Mouse (Mus musculus) adrenal gland, adult (tissue): ENCODE measurements at regions not wholly inside any gene's neighbourhood (a gene's known extent, or its start where the extent isn't known, plus 50 kb on each side); places are given as distances from the start of the nearest gene placed in this dataset.

Experiments used
- DNase-seq, 2 experiments: peaks; one replicate each; pipeline ENCODE4 v3.0.0; 2022 to 2023; ENCODE audit warnings: low spot score in 1 of 2; ENCODE audit not compliant: inconsistent age in 2 of 2

DNA sequence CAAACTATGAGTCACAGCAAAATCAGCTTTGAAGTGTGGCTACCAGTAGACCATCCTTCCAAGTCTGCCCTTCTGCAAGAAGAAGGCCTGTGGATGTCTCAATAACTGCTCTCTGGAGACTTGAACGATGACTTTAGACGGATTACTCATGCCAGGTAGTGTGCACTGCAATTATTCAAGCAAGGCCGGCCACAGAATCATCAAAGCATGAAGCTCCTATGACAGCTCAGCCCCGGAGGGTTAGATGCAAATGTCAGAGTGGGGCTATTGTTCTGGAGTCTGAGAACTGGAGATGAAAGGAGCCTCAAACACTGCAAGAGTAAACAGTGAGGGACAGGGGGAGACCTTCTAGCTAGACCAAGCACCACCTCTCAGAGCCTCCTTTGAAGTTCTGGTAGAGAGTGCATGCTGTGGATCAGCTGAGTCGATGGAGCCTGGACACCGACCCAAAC, 173.8 kb upstream of the Dmrta1 start:
- peak; percentile 16 to 66 for DNase-seq

GRCm38 (mm10) chr4:89500232-89500631, 179.0 kb upstream of the Dmrta1 start:
- DNase-seq = no peak

GRCm38 (mm10) chr4:89490947-89491346, 180.1 kb upstream of the Cdkn2b start:
- DNase-seq = no peak

- no peak for DNase-seq
These were observed 176.8 kb upstream of the Cdkn2b start for GRCm38 (mm10) chr4:89487416-89488165.

- DNase-seq = no peak
These were observed 176.1 kb upstream of the Cdkn2b start for GRCm38 (mm10) chr4:89486963-89487362.

DNA sequence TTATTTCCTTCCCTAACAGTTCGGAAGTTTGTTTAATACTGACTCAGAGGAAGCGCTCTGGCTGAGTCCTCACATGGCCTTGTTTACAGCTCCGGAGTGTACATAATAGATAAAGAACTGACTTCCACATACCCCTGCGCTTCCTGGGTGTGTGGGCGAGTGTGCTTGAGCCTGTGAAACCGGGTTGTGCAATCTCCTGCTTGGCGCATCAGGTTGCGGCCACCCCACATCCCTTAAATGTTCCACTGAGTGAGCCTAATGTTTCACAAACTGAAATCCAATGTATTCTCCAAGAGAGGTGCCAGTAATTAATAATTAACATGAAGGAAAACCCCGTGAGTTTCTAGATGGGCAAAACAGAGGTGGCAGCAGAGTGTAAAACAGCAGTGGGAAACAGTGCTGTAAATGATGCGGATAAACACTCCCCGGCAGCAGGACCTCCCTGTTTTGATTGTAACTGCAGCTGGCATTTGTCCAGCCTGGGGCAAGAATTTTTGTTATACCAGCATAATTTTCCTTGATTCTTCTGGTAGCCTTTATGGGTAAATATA, 175.2 kb upstream of the Cdkn2b start:
- DNase-seq = peak; percentile 28 to 67

DNA sequence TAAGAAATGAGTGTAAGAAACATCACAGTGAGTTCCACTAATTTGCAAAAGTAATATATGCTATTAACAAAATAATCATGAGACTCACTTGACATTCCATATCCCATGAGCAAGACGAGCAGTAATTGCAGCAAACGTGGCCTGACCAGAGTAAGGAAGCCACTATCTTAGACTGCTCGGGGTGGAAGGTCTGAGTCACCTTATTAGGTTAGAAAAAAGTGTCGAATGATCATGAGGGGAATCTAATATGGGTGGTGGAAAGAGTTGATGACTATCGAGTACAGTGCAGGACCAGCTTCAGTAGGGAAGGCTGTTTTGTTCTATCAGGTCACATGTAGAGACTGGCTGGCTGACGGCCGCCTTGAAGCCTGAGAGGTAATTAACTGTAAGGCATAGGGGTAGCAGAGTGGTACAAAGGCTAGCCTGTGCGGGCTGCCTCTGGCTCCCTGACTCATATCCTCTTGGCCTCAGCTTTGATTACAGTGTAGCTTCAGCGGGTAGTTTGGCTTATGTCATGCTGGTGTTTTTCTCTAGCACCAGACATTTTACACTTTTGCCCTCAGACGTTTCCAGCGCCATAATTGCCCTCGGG, 167.9 kb upstream of the Cdkn2b start:
- DNase-seq = peak in 1 of 2 experiments; percentile 26

GRCm38 (mm10) chr4:89475848-89476247, 165.0 kb upstream of the Cdkn2b start:
- DNase-seq = peak; percentile 58 to 87

GRCm38 (mm10) chr4:89474836-89475541, 164.2 kb upstream of the Cdkn2b start:
- peak in 1 of 2 experiments; percentile 51 for DNase-seq

DNA sequence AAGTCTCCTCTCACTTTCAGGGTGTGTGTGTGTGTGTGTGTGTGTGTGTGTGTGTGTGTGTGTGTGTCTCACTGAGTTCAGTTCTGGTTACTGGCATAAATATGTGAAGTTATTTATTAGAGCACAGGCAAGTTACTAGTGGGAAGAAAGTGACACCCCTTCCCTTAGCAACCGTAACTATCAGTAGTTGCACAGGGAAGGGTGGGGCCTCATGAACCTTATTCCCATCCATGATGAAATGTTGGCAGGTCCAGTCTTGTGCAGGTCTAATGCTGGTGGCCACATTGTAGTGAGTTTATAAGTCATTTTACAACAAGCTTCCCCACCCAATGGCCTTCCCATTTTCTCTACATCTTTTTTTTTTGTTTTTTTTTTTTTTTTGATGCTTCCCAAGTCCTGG, 160.6 kb upstream of the Cdkn2b start:
- DNase-seq = no peak

DNA sequence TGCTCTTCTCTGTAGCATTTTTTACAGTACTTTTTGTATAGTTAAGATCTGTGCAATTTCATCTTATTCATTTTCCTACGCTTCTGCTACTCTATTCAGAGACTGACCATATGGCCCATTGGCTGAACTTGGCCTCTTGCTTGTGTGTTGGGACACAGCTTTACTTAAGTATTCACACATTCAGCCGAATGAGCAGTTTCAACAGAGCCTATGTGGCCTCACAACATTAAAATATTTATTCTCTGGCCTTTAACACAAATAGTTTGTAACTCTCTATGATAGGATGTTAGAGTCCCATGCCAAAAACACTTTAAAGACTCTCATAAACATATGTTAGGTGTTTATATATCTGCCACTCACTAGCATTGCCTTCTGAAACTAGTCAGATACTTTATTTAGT, 159.9 kb upstream of the Cdkn2b start:
- DNase-seq = no peak

DNA sequence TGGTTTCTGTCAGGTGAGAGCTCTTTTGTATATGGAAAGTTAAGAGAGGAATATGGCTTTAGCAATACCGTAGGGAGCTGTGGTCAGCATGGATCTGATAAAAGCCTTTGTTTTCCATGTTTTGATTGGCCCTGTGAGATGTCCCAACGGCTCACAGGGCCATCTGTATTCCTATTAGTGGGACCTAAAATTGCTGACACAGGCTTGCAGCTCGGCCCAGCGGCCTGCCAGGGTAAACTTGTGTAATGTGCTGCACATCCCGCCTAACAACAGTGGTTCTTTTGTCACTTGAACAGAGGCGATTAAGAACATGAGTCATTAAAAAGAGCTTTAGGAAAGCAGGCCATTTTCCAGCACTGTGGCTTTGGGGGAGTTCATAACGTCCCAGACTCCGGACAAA, 159.0 kb upstream of the Cdkn2b start:
- DNase-seq = peak in 1 of 2 experiments; percentile 55

GRCm38 (mm10) chr4:89469406-89469805, 158.6 kb upstream of the Cdkn2b start:
- DNase-seq = no peak

GRCm38 (mm10) chr4:89466766-89467165, 155.9 kb upstream of the Cdkn2b start:
- DNase-seq = no peak

DNA sequence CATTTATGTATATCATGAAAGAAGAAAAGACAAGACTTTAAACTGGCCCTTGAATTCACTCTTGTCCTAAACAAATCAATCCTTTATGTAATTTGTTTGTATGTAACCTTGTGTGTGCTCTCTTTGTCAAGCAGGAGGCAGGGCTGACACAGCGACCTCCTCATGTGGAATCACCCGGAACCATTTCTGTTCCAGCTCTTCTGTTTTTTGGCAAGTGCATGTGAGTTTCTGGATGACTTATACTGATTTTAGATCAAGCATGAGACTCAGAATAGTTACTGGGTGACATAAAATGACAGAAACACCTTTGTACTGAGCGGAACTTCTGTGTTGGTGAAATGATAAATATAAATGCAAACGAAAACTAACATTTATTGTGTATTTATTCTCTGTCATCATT, 152.3 kb upstream of the Cdkn2b start:
- no peak for DNase-seq

DNA sequence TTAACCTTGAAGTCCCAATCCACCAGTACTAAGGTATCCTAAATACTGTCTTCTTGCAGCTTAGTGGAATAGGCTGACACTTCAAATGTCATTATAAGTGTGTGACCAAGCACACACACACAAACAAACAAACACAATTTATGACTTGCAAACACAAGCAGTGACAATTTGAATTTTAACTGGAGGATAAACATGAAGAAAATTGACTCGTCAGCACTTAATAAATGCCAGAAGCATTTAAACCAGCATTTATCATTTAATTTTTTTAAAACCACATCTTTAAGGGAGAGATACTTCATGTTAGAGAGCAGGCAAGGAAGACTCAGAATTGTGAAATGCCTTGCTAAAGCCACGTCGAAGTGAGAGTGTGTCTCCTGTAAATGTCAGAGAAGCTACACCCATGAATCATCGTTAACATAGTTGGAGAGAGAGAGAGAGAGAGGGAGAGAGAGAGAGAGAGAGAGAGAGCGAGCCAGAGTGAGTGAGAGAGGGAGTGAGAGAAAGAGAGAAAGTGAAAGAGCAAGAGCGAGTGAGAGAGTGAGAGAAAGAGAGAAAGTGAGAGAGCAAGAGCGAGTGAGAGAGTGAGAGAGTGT, 149.4 kb upstream of the Cdkn2b start:
- no peak for DNase-seq

DNA sequence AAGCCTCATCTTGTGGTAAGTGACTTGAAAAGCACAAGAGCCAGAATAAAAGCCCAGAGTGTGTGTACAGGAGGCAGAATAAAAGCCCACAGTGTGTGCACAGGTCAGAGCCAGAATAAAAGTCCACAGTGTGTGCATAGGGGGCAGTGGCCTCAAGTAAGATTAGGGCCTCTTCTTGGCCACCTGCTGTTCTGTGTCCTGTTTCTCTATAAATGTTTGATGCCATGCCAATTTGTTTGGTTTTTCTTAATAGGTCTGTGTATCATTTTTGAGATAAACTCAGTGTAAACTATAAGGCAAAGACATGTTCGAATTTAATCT, 148.5 kb upstream of the Cdkn2b start:
- DNase-seq = no peak

DNA sequence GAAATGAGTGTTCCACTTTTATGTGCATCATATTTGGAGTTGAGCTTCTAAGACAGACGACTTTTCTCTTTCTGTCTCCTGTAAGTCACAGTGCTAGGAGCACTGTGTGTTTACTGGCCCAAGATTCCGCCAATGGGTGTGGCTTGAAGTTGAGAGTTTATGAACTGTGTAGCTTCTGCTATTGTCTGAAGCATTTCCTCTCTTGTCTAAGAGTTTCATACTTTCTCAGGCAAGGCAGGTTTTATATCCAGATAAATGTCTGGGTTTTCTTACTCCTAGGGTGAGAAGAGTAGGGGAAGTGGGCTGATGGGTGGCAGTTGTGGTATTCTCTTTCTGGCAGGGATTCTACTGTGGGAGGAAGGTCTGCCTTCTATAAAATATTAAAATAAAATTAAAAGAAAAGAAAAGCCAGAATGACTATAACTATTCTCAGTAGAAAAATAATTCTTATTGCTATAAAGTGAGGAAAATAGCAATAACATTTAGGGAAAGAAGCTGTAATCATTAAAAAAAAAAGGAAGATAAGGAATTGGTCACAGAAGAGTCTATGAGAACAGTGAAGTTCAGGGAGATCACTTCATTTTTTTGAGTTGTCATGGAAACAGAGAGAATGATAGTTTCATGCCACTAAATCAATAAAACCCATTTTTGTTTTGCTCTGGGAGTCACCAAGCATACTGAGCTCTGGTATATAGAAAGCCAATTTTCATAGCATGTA, 147.9 kb upstream of the Cdkn2b start:
- DNase-seq = peak in 1 of 2 experiments; percentile 27

- peak in 1 of 2 experiments; percentile 59 for DNase-seq
These were observed 147.0 kb upstream of the Cdkn2b start for GRCm38 (mm10) chr4:89457861-89458260.

DNA sequence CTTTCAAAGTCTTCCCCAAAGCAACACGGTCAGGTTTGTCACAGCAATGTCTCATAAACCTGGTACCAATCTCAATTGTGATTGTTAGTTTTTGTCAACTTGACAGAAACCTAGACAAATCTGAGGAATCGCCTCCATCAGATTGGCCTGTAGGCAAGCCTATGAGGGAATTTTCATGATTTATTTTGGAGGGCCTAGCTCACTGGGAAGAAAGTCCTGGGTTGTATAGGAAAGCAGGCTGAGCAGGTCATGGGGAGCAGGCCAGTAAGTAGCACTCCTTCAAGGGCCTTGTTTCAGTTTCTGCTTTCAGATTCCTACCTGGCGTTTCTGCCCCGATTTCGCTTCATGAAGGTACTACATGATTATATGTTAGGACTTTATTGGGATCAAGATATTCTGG, 144.1 kb upstream of the Cdkn2b start:
- DNase-seq = no peak

DNA sequence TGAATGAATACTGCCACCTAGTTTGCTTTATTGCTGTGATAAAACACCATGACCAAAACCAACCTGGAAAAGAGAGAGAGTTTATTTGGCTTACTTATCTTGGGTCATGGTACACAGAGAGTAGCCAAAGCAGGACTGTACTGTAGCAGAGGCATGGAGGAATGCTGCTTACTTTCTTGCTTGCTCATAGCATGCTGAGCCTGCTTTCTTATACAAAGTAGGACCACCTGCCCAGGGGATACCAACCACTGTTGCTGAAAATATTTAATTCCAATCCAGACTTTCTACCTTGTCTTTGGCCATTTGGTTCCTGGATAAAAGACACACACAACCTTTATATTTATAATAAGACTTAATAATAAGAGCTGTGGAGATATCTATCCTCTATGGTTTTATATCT, 142.2 kb upstream of the Cdkn2b start:
- DNase-seq = no peak
